Mouse (Mus musculus): ENCODE results near the gene Tmem255b. TPM values are rescaled to one million over a fixed set of nuclear protein-coding genes. Genes with fewer than 3 reads are reported as not detected.
A peak's percentile ranks its signal among the peaks of the same experiment; 100 is the strongest.

Gene Tmem255b
- polyA plus RNA-seq, 1 experiment from 2014 or later, result not detected

- Histone ChIP-seq H3K4me2 (ENCODE audit: low read depth, low read length) (no peak overlapping the region), H3K27me3 (ENCODE audit: insufficient read depth, low read length) (no peaks in the 10 kb centered on the region), H3K36me3 (replicated peaks; ENCODE audit: insufficient read depth, low read length) (no peaks in the 10 kb centered on the region), H3K27ac (ENCODE audit: low read depth) (no peak overlapping the region), H3K4me3 (ENCODE audit: low read depth, low read length) (no peak overlapping the region), H3K4me1 (ENCODE audit: insufficient read depth) (no peaks in the 10 kb centered on the region), H3K9me3 (ENCODE audit: low read length) (peaks cover 5% of the 10 kb centered on the region; the same call in 1 of the 2 replicates), H3K9ac (replicated peaks) (no peak overlapping the region)
- DNase-seq (no peak), ATAC-seq (no peak)
- no peak for TF ChIP-seq CTCF (IDR thresholded peaks at IDR 0.05; ENCODE audit: low read depth)
- no peak for TF ChIP-seq EP300 (IDR thresholded peaks at IDR 0.05; ENCODE audit: low read depth)
- WGBS (ENCODE audit: insufficient replicate concordance), result 65% methylated on average over 8 of the region's 8 CpGs
These were observed 19.5 kb downstream of the Tmem255b start for GRCm38 (mm10) chr8:13454341-13455113.

GRCm38 (mm10) chr8:13455295-13455694 is 20.3 kb downstream of the Tmem255b start:
- H3K27ac ChIP-seq (ENCODE audit: low read depth), result no peak overlapping the region
- TF ChIP-seq CTCF (IDR thresholded peaks at IDR 0.05; ENCODE audit: low read depth) (peak; percentile 72), EP300 (IDR thresholded peaks at IDR 0.05; ENCODE audit: low read depth) (no peak)
- no peak overlapping the region for H3K4me2 ChIP-seq (ENCODE audit: low read depth, low read length)
- H3K9ac ChIP-seq (replicated peaks), result no peak overlapping the region
- 18% methylated on average over 2 of the region's 2 CpGs for WGBS (ENCODE audit: insufficient replicate concordance)
- ATAC-seq, result no peak
- peak; percentile 50 for DNase-seq
- peaks cover 5% of the 10 kb centered on the region; the same call in 1 of the 2 replicates for H3K9me3 ChIP-seq (ENCODE audit: low read length)
- H3K4me1 ChIP-seq (ENCODE audit: insufficient read depth), result no peaks in the 10 kb centered on the region
- no peaks in the 10 kb centered on the region for H3K27me3 ChIP-seq (ENCODE audit: insufficient read depth, low read length)
- H3K4me3 ChIP-seq (ENCODE audit: low read depth, low read length), result no peak overlapping the region
- no peaks in the 10 kb centered on the region for H3K36me3 ChIP-seq (replicated peaks; ENCODE audit: insufficient read depth, low read length)

GRCm38 (mm10) chr8:13459431-13459830 is 24.4 kb downstream of the Tmem255b start:
- no peak for TF ChIP-seq EP300 (IDR thresholded peaks at IDR 0.05; ENCODE audit: low read depth)
- no peak for TF ChIP-seq CTCF (IDR thresholded peaks at IDR 0.05; ENCODE audit: low read depth)
- 88% methylated on average over 4 of the region's 4 CpGs for WGBS (ENCODE audit: insufficient replicate concordance)
- no peaks in the 10 kb centered on the region for H3K36me3 ChIP-seq (replicated peaks; ENCODE audit: insufficient read depth, low read length)

GRCm38 (mm10) chr8:13461085-13461765 is 26.2 kb downstream of the Tmem255b start:
- H3K9me3 ChIP-seq (ENCODE audit: low read length), result peaks cover 5% of the 10 kb centered on the region; the same call in 1 of the 2 replicates

More at GRCm38 (mm10) chr8:13459431-13459830, 24.4 kb downstream of the Tmem255b start:
- no peak overlapping the region for H3K4me3 ChIP-seq (ENCODE audit: low read depth, low read length)
- H3K4me1 ChIP-seq (ENCODE audit: insufficient read depth), result peaks cover 8% of the 10 kb centered on the region; the same call in 1 of the 2 replicates
- H3K27me3 ChIP-seq (ENCODE audit: insufficient read depth, low read length), result no peaks in the 10 kb centered on the region
- H3K9me3 ChIP-seq (ENCODE audit: low read length), result peaks cover 5% of the 10 kb centered on the region; the same call in 1 of the 2 replicates
- no peak overlapping the region for H3K4me2 ChIP-seq (ENCODE audit: low read depth, low read length)
- ATAC-seq (no peak), DNase-seq (no peak)
- no peak overlapping the region for H3K9ac ChIP-seq (replicated peaks)
- H3K27ac ChIP-seq (ENCODE audit: low read depth), result no peak overlapping the region

GRCm38 (mm10) chr8:13461843-13462242 is 26.9 kb downstream of the Tmem255b start:
- H3K27me3 ChIP-seq (ENCODE audit: insufficient read depth, low read length), result no peaks in the 10 kb centered on the region
- H3K4me2 ChIP-seq (ENCODE audit: low read depth, low read length), result no peak overlapping the region
- H3K4me3 ChIP-seq (ENCODE audit: low read depth, low read length), result no peak overlapping the region
- TF ChIP-seq CTCF (IDR thresholded peaks at IDR 0.05; ENCODE audit: low read depth) (peak; percentile 81), EP300 (IDR thresholded peaks at IDR 0.05; ENCODE audit: low read depth) (no peak)
- H3K9ac ChIP-seq (replicated peaks), result no peak overlapping the region
- H3K4me1 ChIP-seq (ENCODE audit: insufficient read depth), result peaks cover 8% of the 10 kb centered on the region; the same call in 1 of the 2 replicates
- DNase-seq (peak; percentile 70), ATAC-seq (peak; percentile 56; the same call in 1 of the 2 replicates)
- no peaks in the 10 kb centered on the region for H3K36me3 ChIP-seq (replicated peaks; ENCODE audit: insufficient read depth, low read length)
- WGBS (ENCODE audit: insufficient replicate concordance), result 32% methylated on average over 4 of the region's 4 CpGs
- peaks cover 1% of the 10 kb centered on the region; the same call in 1 of the 2 replicates for H3K9me3 ChIP-seq (ENCODE audit: low read length)
- no peak overlapping the region for H3K27ac ChIP-seq (ENCODE audit: low read depth)

More at GRCm38 (mm10) chr8:13461085-13461765, 26.2 kb downstream of the Tmem255b start:
- H3K36me3 ChIP-seq (replicated peaks; ENCODE audit: insufficient read depth, low read length), result no peaks in the 10 kb centered on the region
- TF ChIP-seq CTCF (IDR thresholded peaks at IDR 0.05; ENCODE audit: low read depth), result no peak
- TF ChIP-seq EP300 (IDR thresholded peaks at IDR 0.05; ENCODE audit: low read depth), result no peak
- DNase-seq (no peak), ATAC-seq (no peak)
- H3K4me1 ChIP-seq (ENCODE audit: insufficient read depth), result peaks cover 8% of the 10 kb centered on the region; the same call in 1 of the 2 replicates
- no peak overlapping the region for H3K27ac ChIP-seq (ENCODE audit: low read depth)
- no peak overlapping the region for H3K4me3 ChIP-seq (ENCODE audit: low read depth, low read length)
- H3K4me2 ChIP-seq (ENCODE audit: low read depth, low read length), result no peak overlapping the region
- H3K9ac ChIP-seq (replicated peaks), result no peak overlapping the region
- WGBS (ENCODE audit: insufficient replicate concordance), result 72% methylated on average over 17 of the region's 17 CpGs
- no peaks in the 10 kb centered on the region for H3K27me3 ChIP-seq (ENCODE audit: insufficient read depth, low read length)

- Histone ChIP-seq H3K27ac (ENCODE audit: low read depth) (no peak overlapping the region), H3K9me3 (ENCODE audit: low read length) (no peaks in the 10 kb centered on the region), H3K36me3 (replicated peaks; ENCODE audit: insufficient read depth, low read length) (no peaks in the 10 kb centered on the region), H3K4me3 (ENCODE audit: low read depth, low read length) (no peak overlapping the region), H3K4me2 (ENCODE audit: low read depth, low read length) (no peak overlapping the region), H3K4me1 (ENCODE audit: insufficient read depth) (peaks cover 8% of the 10 kb centered on the region; the same call in 1 of the 2 replicates), H3K9ac (replicated peaks) (no peak overlapping the region), H3K27me3 (ENCODE audit: insufficient read depth, low read length) (no peaks in the 10 kb centered on the region)
- ATAC-seq (peak; percentile 86), DNase-seq (peak; percentile 80)
- 45% methylated on average over 10 of the region's 10 CpGs for WGBS (ENCODE audit: insufficient replicate concordance)
- TF ChIP-seq CTCF (IDR thresholded peaks at IDR 0.05; ENCODE audit: low read depth) (no peak), EP300 (IDR thresholded peaks at IDR 0.05; ENCODE audit: low read depth) (no peak)
These were observed 27.4 kb downstream of the Tmem255b start for GRCm38 (mm10) chr8:13462392-13462791.

All from liver, postnatal 0 days (tissue).